Mouse (Mus musculus) bone marrow, adult 2 months (tissue): ENCODE results near the gene Tec. TPM values are rescaled to one million over a fixed set of nuclear protein-coding genes. Genes with fewer than 3 reads are reported as not detected.

Experiments
- H3K27ac ChIP-seq: fragments of 200-500 bp; 2 replicates; pipeline ENCODE4 v1.5.1; 2012; ENCODE audit warnings: low read depth, mild to moderate bottlenecking, control low read depth, inconsistent platforms, low read length; ENCODE audit not compliant: control insufficient read depth, poor library complexity, insufficient read depth
- H3K4me1 ChIP-seq: fragments of 200-500 bp; 2 replicates; pipeline ENCODE4 v1.6.1; 2011; ENCODE audit warnings: low read length; ENCODE audit not compliant: control insufficient read depth, insufficient read depth
- H3K4me3 ChIP-seq: fragments of 200-500 bp; replicated peaks from 2 replicates; pipeline ENCODE3; 2011; ENCODE audit warnings: mild to moderate bottlenecking, low read depth, low read length, control low read depth; ENCODE audit not compliant: control insufficient read depth
- CTCF ChIP-seq: fragments of 200-500 bp; IDR thresholded peaks from 2 replicates; pipeline ENCODE4 v1.5.1; 2011; ENCODE audit warnings: low read length, control low read depth; ENCODE audit not compliant: control insufficient read depth, insufficient read depth
- POLR2A ChIP-seq: fragments of 200-500 bp; IDR thresholded peaks from 2 replicates; pipeline ENCODE4 v1.6.1; 2011; ENCODE audit warnings: low read depth, mild to moderate bottlenecking, control low read depth, low read length, borderline replicate concordance; ENCODE audit not compliant: control insufficient read depth
- WGBS: fragments of 180-500 bp; shearing (Covaris S2); methylation state at CpG from one replicate; pipeline ENCODE4 v1.1.7; 2018; 5-methylcytosine and 5-hydroxymethylcytosine counted together
- polyA plus RNA-seq: library from polyadenylated mRNA; stranded (reverse); fragments of >200 nt; gene quantifications from 2 replicates; pipeline ENCODE4 v1.2.4, GENCODE M21; 2011; ENCODE audit warnings: low replicate concordance; ENCODE audit not compliant: missing spikeins, insufficient read depth, insufficient read length

The Tec gene
- 16.8 and 39.4 TPM in 2 replicates for polyA plus RNA-seq

GRCm38 (mm10) chr5:72868091-72868875, at the start of gene Tec:
TSS of gene Tec (minus strand) at chr5:72868483.
- WGBS: under 1% methylated on average over 60 of the region's 60 CpGs
- peaks cover 5% of the 10 kb centered on the region for H3K4me1 ChIP-seq
- TF ChIP-seq POLR2A (peak; percentile 92; the same call in 1 of the 2 replicates), CTCF (no peak)

GRCm38 (mm10) chr5:72916851-72917250, 48.6 kb upstream of the Tec start:
- no peak for TF ChIP-seq POLR2A
- TF ChIP-seq CTCF: no peak
- Histone ChIP-seq H3K4me3 (no peak overlapping the region), H3K4me1 (peaks cover 3% of the 10 kb centered on the region), H3K27ac (no peak overlapping the region; the same call in 1 of the 2 replicates)
- WGBS: 8% methylated on average over 1 of the region's 1 CpGs

More at GRCm38 (mm10) chr5:72868091-72868875, at the start of gene Tec:
- Histone ChIP-seq H3K27ac (peak within 1 kb of the TSS; percentile 74), H3K4me3 (peak within 1 kb of the TSS; percentile 93)

GRCm38 (mm10) chr5:72916048-72916447, 47.8 kb upstream of the Tec start:
- 80% methylated on average over 4 of the region's 4 CpGs for WGBS
- Histone ChIP-seq H3K27ac (no peak overlapping the region), H3K4me1 (peaks cover 3% of the 10 kb centered on the region), H3K4me3 (no peak overlapping the region)
- TF ChIP-seq POLR2A: no peak
- TF ChIP-seq CTCF: no peak

- Histone ChIP-seq H3K27ac (peak overlapping the region; percentile 100), H3K4me1 (peaks cover 3% of the 10 kb centered on the region), H3K4me3 (peak overlapping the region; percentile 79)
- WGBS: under 1% methylated on average over 66 of the region's 66 CpGs
- TF ChIP-seq CTCF (no peak), POLR2A (no peak)
Observed at GRCm38 (mm10) chr5:72914633-72915561, 46.6 kb upstream of the Tec start.

- H3K4me3 ChIP-seq: peak within 1 kb of the TSS; percentile 82
- peak within 1 kb of the TSS; percentile 100 for H3K27ac ChIP-seq
- 1% methylated on average over 83 of the region's 83 CpGs for WGBS
- TF ChIP-seq POLR2A (peak; percentile 66; the same call in 1 of the 2 replicates), CTCF (peak; percentile 50)
- peaks cover 3% of the 10 kb centered on the region for H3K4me1 ChIP-seq
Observed at GRCm38 (mm10) chr5:72913648-72914557, 45.6 kb upstream of the Tec start, which contains the start of gene Slain2. TSS of gene Slain2 (plus strand) at chr5:72914304.

- Histone ChIP-seq H3K4me3 (no peak overlapping the region), H3K27ac (no peak overlapping the region), H3K4me1 (no peaks in the 10 kb centered on the region; the same call in 1 of the 2 replicates)
- no peak for TF ChIP-seq CTCF
- TF ChIP-seq POLR2A: no peak
- 66% methylated on average over 3 of the region's 3 CpGs for WGBS
Observed at GRCm38 (mm10) chr5:72911284-72911683, 43.0 kb upstream of the Tec start.

GRCm38 (mm10) chr5:72910373-72910772, 42.1 kb upstream of the Tec start:
- no peak overlapping the region for H3K27ac ChIP-seq
- TF ChIP-seq POLR2A (no peak), CTCF (no peak)
- no peak overlapping the region for H3K4me3 ChIP-seq
- H3K4me1 ChIP-seq: no peaks in the 10 kb centered on the region; the same call in 1 of the 2 replicates
- WGBS: 55% methylated on average over 1 of the region's 1 CpGs

GRCm38 (mm10) chr5:72909363-72909762, 41.1 kb upstream of the Tec start:
- WGBS: 6% methylated on average over 4 of the region's 4 CpGs
- no peak overlapping the region for H3K27ac ChIP-seq
- no peak overlapping the region for H3K4me3 ChIP-seq
- H3K4me1 ChIP-seq: peaks cover 1% of the 10 kb centered on the region; the same call in 1 of the 2 replicates
- TF ChIP-seq CTCF (no peak), POLR2A (no peak)
